Mouse (Mus musculus): Measurements from ENCODE around the gene Son. TPM values are rescaled to one million over a fixed set of nuclear protein-coding genes. Genes with fewer than 3 reads are reported as not detected.

Gene Son
- polyA plus RNA-seq, 1 experiment from 2014 or later = 156 TPM

GRCm38 (mm10) chr16:91618511-91619501, 28.5 kb upstream of the Son start, which contains the start of gene Dnajc28:
Gene Dnajc28 (minus strand): TSS chr16:91619026.
- Histone ChIP-seq H3K27me3 (0 out of 2 replicates have a peak, but pooled peaks cover 3% of the 10 kb centered on the region), H3K4me1 (replicated peaks) (no peaks in the 10 kb centered on the region), H3K9me3 (no peaks in the 10 kb centered on the region), H3K4me3 (replicated peaks) (peak within 1 kb of the TSS; percentile 69), H3K36me3 (peaks cover 42% of the 10 kb centered on the region), H3K4me2 (peak within 1 kb of the TSS; percentile 81), H3K9ac (replicated peaks) (peak within 1 kb of the TSS; percentile 75), H3K27ac (no peak within 1 kb of the TSS)
- 10% methylated on average over 39 of the region's 39 CpGs for WGBS
- ATAC-seq (ENCODE audit: insufficient number of reproducible peaks, insufficient read depth, low FRiP score, low TSS enrichment, low read depth) = peak; percentile 90

- Histone ChIP-seq H3K27ac (no peak overlapping the region), H3K4me3 (replicated peaks) (no peak overlapping the region), H3K4me2 (no peak overlapping the region), H3K4me1 (replicated peaks) (no peaks in the 10 kb centered on the region), H3K9me3 (no peaks in the 10 kb centered on the region), H3K36me3 (peaks cover 54% of the 10 kb centered on the region), H3K9ac (replicated peaks) (no peak overlapping the region), H3K27me3 (0 out of 2 replicates have a peak, but pooled peaks cover 3% of the 10 kb centered on the region)
- WGBS = 83% methylated on average over 5 of the region's 5 CpGs
- no peak for ATAC-seq (ENCODE audit: insufficient number of reproducible peaks, insufficient read depth, low FRiP score, low TSS enrichment, low read depth)
These were observed 27.1 kb upstream of the Son start for GRCm38 (mm10) chr16:91620185-91620584.

GRCm38 (mm10) chr16:91620991-91621390, 26.3 kb upstream of the Son start:
- Histone ChIP-seq H3K27ac (no peak overlapping the region), H3K4me2 (no peak overlapping the region), H3K27me3 (0 out of 2 replicates have a peak, but pooled peaks cover 3% of the 10 kb centered on the region), H3K9me3 (no peaks in the 10 kb centered on the region), H3K9ac (replicated peaks) (no peak overlapping the region), H3K4me3 (replicated peaks) (no peak overlapping the region), H3K4me1 (replicated peaks) (no peaks in the 10 kb centered on the region), H3K36me3 (peaks cover 62% of the 10 kb centered on the region)
- ATAC-seq (ENCODE audit: insufficient number of reproducible peaks, insufficient read depth, low FRiP score, low TSS enrichment, low read depth) = no peak
- 90% methylated on average over 11 of the region's 11 CpGs for WGBS

- WGBS = 95% methylated on average over 9 of the region's 9 CpGs
- peaks cover 83% of the 10 kb centered on the region for H3K36me3 ChIP-seq
These were observed 24.2 kb upstream of the Son start for GRCm38 (mm10) chr16:91623074-91623473.

GRCm38 (mm10) chr16:91627831-91628230, 19.5 kb upstream of the Son start:
- 90% methylated on average over 7 of the region's 7 CpGs for WGBS
- Histone ChIP-seq H3K27me3 (no peaks in the 10 kb centered on the region), H3K36me3 (peaks cover 95% of the 10 kb centered on the region), H3K4me1 (replicated peaks) (no peaks in the 10 kb centered on the region), H3K27ac (no peak overlapping the region), H3K9me3 (no peaks in the 10 kb centered on the region), H3K4me2 (no peak overlapping the region), H3K4me3 (replicated peaks) (no peak overlapping the region), H3K9ac (replicated peaks) (no peak overlapping the region)
- ATAC-seq (ENCODE audit: insufficient number of reproducible peaks, insufficient read depth, low FRiP score, low TSS enrichment, low read depth) = no peak

More at GRCm38 (mm10) chr16:91623074-91623473, 24.2 kb upstream of the Son start:
- no peak for ATAC-seq (ENCODE audit: insufficient number of reproducible peaks, insufficient read depth, low FRiP score, low TSS enrichment, low read depth)
- H3K4me3 ChIP-seq (replicated peaks) = no peak overlapping the region
- H3K9ac ChIP-seq (replicated peaks) = no peak overlapping the region
- H3K27ac ChIP-seq = no peak overlapping the region
- no peaks in the 10 kb centered on the region for H3K9me3 ChIP-seq
- H3K4me1 ChIP-seq (replicated peaks) = no peaks in the 10 kb centered on the region
- no peak overlapping the region for H3K4me2 ChIP-seq
- 0 out of 2 replicates have a peak, but pooled peaks cover 2% of the 10 kb centered on the region for H3K27me3 ChIP-seq

GRCm38 (mm10) chr16:91628673-91629072, 18.6 kb upstream of the Son start:
- 94% methylated on average over 3 of the region's 3 CpGs for WGBS
- no peak for ATAC-seq (ENCODE audit: insufficient number of reproducible peaks, insufficient read depth, low FRiP score, low TSS enrichment, low read depth)

GRCm38 (mm10) chr16:91629749-91630148, 17.6 kb upstream of the Son start:
- Histone ChIP-seq H3K4me1 (replicated peaks) (no peaks in the 10 kb centered on the region), H3K9me3 (no peaks in the 10 kb centered on the region), H3K27me3 (no peaks in the 10 kb centered on the region), H3K4me3 (replicated peaks) (no peak overlapping the region), H3K4me2 (no peak overlapping the region), H3K27ac (no peak overlapping the region), H3K36me3 (peaks cover 96% of the 10 kb centered on the region), H3K9ac (replicated peaks) (no peak overlapping the region)
- 94% methylated on average over 4 of the region's 4 CpGs for WGBS
- no peak for ATAC-seq (ENCODE audit: insufficient number of reproducible peaks, insufficient read depth, low FRiP score, low TSS enrichment, low read depth)

More at GRCm38 (mm10) chr16:91628673-91629072, 18.6 kb upstream of the Son start:
- peaks cover 95% of the 10 kb centered on the region for H3K36me3 ChIP-seq
- H3K4me2 ChIP-seq = no peak overlapping the region
- no peaks in the 10 kb centered on the region for H3K27me3 ChIP-seq
- H3K9me3 ChIP-seq = no peaks in the 10 kb centered on the region
- H3K4me3 ChIP-seq (replicated peaks) = no peak overlapping the region
- no peak overlapping the region for H3K9ac ChIP-seq (replicated peaks)
- H3K4me1 ChIP-seq (replicated peaks) = no peaks in the 10 kb centered on the region
- H3K27ac ChIP-seq = no peak overlapping the region

GRCm38 (mm10) chr16:91630584-91630983, 16.7 kb upstream of the Son start:
- Histone ChIP-seq H3K9me3 (no peaks in the 10 kb centered on the region), H3K36me3 (peaks cover 95% of the 10 kb centered on the region), H3K4me1 (replicated peaks) (no peaks in the 10 kb centered on the region), H3K27me3 (no peaks in the 10 kb centered on the region), H3K4me3 (replicated peaks) (no peak overlapping the region), H3K27ac (no peak overlapping the region), H3K4me2 (no peak overlapping the region), H3K9ac (replicated peaks) (no peak overlapping the region)
- no peak for ATAC-seq (ENCODE audit: insufficient number of reproducible peaks, insufficient read depth, low FRiP score, low TSS enrichment, low read depth)
- WGBS = 85% methylated on average over 1 of the region's 1 CpGs

- 95% methylated on average over 5 of the region's 5 CpGs for WGBS
- H3K4me2 ChIP-seq = no peak overlapping the region
- no peak overlapping the region for H3K4me3 ChIP-seq (replicated peaks)
- ATAC-seq (ENCODE audit: insufficient number of reproducible peaks, insufficient read depth, low FRiP score, low TSS enrichment, low read depth) = no peak
- H3K4me1 ChIP-seq (replicated peaks) = no peaks in the 10 kb centered on the region
- no peaks in the 10 kb centered on the region for H3K9me3 ChIP-seq
- H3K27ac ChIP-seq = no peak overlapping the region
- H3K27me3 ChIP-seq = no peaks in the 10 kb centered on the region
- no peak overlapping the region for H3K9ac ChIP-seq (replicated peaks)
- peaks cover 96% of the 10 kb centered on the region for H3K36me3 ChIP-seq
These were observed 14.9 kb upstream of the Son start for GRCm38 (mm10) chr16:91632439-91632838.

- Histone ChIP-seq H3K9me3 (no peaks in the 10 kb centered on the region), H3K9ac (replicated peaks) (no peak overlapping the region), H3K27me3 (no peaks in the 10 kb centered on the region), H3K4me1 (replicated peaks) (no peaks in the 10 kb centered on the region), H3K4me3 (replicated peaks) (no peak overlapping the region), H3K4me2 (no peak overlapping the region), H3K27ac (no peak overlapping the region), H3K36me3 (peaks cover 96% of the 10 kb centered on the region)
- no peak for ATAC-seq (ENCODE audit: insufficient number of reproducible peaks, insufficient read depth, low FRiP score, low TSS enrichment, low read depth)
- WGBS = 96% methylated on average over 7 of the region's 7 CpGs
These were observed 14.4 kb upstream of the Son start for GRCm38 (mm10) chr16:91632940-91633339.

GRCm38 (mm10) chr16:91633641-91634040, 13.7 kb upstream of the Son start:
- Histone ChIP-seq H3K27me3 (no peaks in the 10 kb centered on the region), H3K4me2 (no peak overlapping the region), H3K4me3 (replicated peaks) (no peak overlapping the region), H3K4me1 (replicated peaks) (no peaks in the 10 kb centered on the region), H3K9ac (replicated peaks) (no peak overlapping the region), H3K9me3 (no peaks in the 10 kb centered on the region), H3K27ac (no peak overlapping the region), H3K36me3 (peaks cover 96% of the 10 kb centered on the region)
- WGBS = 88% methylated on average over 12 of the region's 12 CpGs
- no peak for ATAC-seq (ENCODE audit: insufficient number of reproducible peaks, insufficient read depth, low FRiP score, low TSS enrichment, low read depth)
